Mouse (Mus musculus) stomach, embryonic 15.5 days (tissue): ENCODE results near the gene Clec2g. TPM values are rescaled to one million over a fixed set of nuclear protein-coding genes. Genes with fewer than 3 reads are reported as not detected.
"Not testable (repeated sequence)": the region's sequence is repeated elsewhere in the genome, so short reads cannot be mapped to it uniquely, and the experiment has no call there.

ENCODE experiments used
- ATAC-seq: fragments of 200-750 bp; cut with Nextera tagmentation; 2 replicates; pipeline ENCODE4 v1.8.0; 2017; ENCODE audit warnings: low read depth, moderate number of reproducible peaks, moderate TSS enrichment; ENCODE audit not compliant: insufficient read depth, low FRiP score
- H3K27ac ChIP-seq: fragments of 300-500 bp; sonication (generic); 2 replicates; pipeline ENCODE4 v1.5.1; 2015; ENCODE audit warnings: mild to moderate bottlenecking, inconsistent platforms
- H3K27me3 ChIP-seq: fragments of 300-500 bp; sonication (generic); replicated peaks from 2 replicates; pipeline ENCODE4 v1.6.1; 2015; ENCODE audit warnings: inconsistent platforms
- H3K36me3 ChIP-seq: fragments of 300-500 bp; sonication (generic); 2 replicates; pipeline ENCODE4 v1.6.1; 2015; ENCODE audit warnings: inconsistent platforms
- H3K4me1 ChIP-seq: fragments of 300-500 bp; sonication (generic); 2 replicates; pipeline ENCODE4 v1.6.1; 2015; ENCODE audit warnings: inconsistent platforms
- H3K4me2 ChIP-seq: fragments of 300-500 bp; sonication (generic); 2 replicates; pipeline ENCODE4 v1.6.1; 2015; ENCODE audit warnings: mild to moderate bottlenecking, inconsistent platforms
- H3K4me3 ChIP-seq: fragments of 300-500 bp; sonication (generic); replicated peaks from 2 replicates; pipeline ENCODE4 v1.5.1; 2015; ENCODE audit warnings: inconsistent platforms
- H3K9ac ChIP-seq: fragments of 300-500 bp; sonication (generic); 2 replicates; pipeline ENCODE4 v1.6.1; 2015; ENCODE audit warnings: inconsistent platforms
- H3K9me3 ChIP-seq: fragments of 300-500 bp; sonication (generic); 2 replicates; pipeline ENCODE4 v1.6.1; 2016; ENCODE audit warnings: inconsistent platforms
- WGBS: fragments of 180-500 bp; shearing (Covaris S2); methylation state at CpG from one replicate; pipeline ENCODE4 v1.1.7; 2015; 5-methylcytosine and 5-hydroxymethylcytosine counted together
- polyA plus RNA-seq: library from polyadenylated mRNA; unstranded; fragments of >200 nt; fragmentation: Nextera tagmentation; extraction: Ambion mirVana; gene quantifications from 2 replicates; pipeline ENCODE4 v1.2.1, GENCODE M21; 2015

Gene Clec2g
- polyA plus RNA-seq, 1 experiment from 2014 or later: 0.33 TPM

DNA sequence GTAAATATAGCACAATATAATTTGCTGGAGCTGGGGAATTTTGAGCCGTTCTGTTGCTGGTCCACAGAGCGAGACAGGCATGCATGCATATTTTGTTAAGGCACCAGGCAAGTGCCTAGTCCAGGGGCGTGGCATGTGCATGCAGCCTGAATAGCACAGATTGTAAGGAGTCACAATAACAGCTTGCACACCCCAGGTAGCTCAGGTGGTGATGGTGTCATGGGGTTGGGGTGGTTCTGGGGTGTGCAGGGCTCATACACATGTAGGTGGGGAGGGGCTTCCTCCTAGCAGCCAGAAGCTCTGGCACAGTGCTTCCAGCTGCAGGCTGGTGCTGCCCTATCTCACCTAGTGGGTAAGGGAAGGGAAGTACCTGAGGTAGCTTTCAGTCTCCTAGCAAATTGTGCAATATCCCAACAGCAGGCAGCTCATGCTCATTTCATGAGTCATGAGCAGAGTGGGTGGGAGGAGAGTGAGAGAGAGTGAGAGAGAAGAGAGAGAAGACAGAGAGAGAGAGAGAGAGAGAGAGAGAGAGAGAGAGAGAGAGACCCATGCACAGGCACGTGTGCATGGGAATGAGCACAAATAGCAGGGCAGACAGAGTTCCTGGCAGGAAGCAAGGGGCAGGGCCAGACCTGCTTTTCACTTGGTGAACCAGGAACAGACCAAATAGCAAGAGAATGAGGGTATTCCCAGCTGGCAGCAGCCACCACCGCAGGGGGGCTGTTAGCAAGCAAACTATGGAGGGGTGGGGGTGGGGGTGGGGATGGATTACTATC, 7.7 kb downstream of the Clec2g start:
- H3K27ac ChIP-seq: no peak overlapping the region
- 79% methylated on average over 5 of the region's 5 CpGs for whole genome bisulfite sequencing
- H3K27me3 ChIP-seq: no peaks in the 10 kb centered on the region
- H3K4me1 ChIP-seq: no peaks in the 10 kb centered on the region
- no peak overlapping the region for H3K4me3 ChIP-seq
- no peaks in the 10 kb centered on the region for H3K9me3 ChIP-seq
- no peak overlapping the region for H3K9ac ChIP-seq
- ATAC-seq: no peak
- H3K36me3 ChIP-seq: no peaks in the 10 kb centered on the region
- no peak overlapping the region for H3K4me2 ChIP-seq

DNA sequence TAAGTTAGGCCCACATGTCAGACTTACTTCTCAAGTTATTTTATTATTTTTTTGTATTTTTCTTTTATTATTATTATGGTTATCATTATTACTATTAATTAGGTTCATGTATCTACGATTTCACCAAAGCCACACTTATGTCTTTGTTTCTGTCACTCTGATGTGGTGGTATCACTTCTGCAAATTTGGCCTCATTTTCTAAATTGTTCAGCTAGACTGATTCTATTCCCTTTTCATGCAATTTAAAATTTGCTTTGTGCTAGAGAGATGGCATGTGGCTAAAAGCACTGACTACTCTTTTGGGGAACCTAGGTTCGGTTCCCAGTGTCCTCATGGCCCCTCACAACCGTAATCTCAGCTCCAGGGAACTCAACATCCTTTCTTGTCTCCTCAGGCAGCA, 11.4 kb downstream of the Clec2g start:
- no peaks in the 10 kb centered on the region for H3K27me3 ChIP-seq
- no peak overlapping the region for H3K27ac ChIP-seq
- H3K9ac ChIP-seq: no peak overlapping the region
- no peaks in the 10 kb centered on the region for H3K9me3 ChIP-seq
- H3K36me3 ChIP-seq: no peaks in the 10 kb centered on the region
- no peak for ATAC-seq
- no peaks in the 10 kb centered on the region for H3K4me1 ChIP-seq
- no peak overlapping the region for H3K4me2 ChIP-seq
- 81% methylated on average over 3 of the region's 3 CpGs for WGBS
- no peak overlapping the region for H3K4me3 ChIP-seq

DNA sequence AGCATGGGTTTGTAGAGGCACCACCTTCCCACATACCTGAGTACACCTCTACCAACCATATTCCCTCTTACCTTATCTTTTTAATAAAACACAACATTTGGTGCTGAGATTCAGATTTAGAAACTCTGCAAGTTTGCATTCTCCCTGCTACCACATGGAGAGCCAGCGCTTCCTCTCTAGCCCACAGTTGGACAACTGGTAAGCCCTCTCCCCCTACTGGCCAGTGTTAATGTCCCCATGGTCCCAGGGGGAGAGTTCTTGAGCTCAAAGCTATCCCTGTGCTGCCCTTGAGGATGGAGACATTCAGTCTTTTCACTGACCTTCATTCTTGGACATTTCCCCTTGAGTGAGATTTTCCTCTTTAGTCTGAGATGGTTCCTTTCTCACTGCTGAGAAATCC, 26.9 kb downstream of the Clec2g start:
- no peak overlapping the region for H3K9ac ChIP-seq
- H3K4me2 ChIP-seq: no peak overlapping the region
- H3K4me3 ChIP-seq: no peak overlapping the region
- H3K9me3 ChIP-seq: no peaks in the 10 kb centered on the region
- ATAC-seq: no peak
- H3K27me3 ChIP-seq: no peaks in the 10 kb centered on the region
- H3K27ac ChIP-seq: no peak overlapping the region
- H3K4me1 ChIP-seq: no peaks in the 10 kb centered on the region
- 97% methylated on average over 1 of the region's 1 CpGs for WGBS
- no peaks in the 10 kb centered on the region for H3K36me3 ChIP-seq

DNA sequence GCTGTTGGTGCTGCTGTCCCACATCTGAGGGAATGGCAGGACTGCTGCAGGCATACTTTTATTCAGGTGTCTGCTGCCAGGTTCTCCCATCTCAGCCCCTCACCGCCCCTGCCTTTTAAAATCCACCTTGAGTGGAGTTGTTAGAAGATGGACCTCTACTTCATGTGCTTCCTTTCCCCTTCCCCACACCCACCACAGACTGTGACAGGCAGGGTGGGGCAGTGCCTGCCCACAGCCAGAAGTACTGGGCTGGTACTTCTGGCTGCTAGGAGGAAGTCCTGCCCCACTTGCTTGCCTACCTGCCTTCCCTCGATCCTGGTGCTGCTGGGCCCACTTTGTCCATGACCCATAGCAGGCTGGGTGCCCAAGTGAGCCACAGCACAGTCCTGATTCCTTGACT, 27.9 kb downstream of the Clec2g start:
- H3K9me3 ChIP-seq, H3K36me3 ChIP-seq, ATAC-seq, H3K27ac ChIP-seq, H3K4me2 ChIP-seq, H3K4me1 ChIP-seq, H3K9ac ChIP-seq, H3K27me3 ChIP-seq, H3K4me3 ChIP-seq: not testable (repeated sequence)
- whole genome bisulfite sequencing: 63% methylated on average over 2 of the region's 2 CpGs

DNA sequence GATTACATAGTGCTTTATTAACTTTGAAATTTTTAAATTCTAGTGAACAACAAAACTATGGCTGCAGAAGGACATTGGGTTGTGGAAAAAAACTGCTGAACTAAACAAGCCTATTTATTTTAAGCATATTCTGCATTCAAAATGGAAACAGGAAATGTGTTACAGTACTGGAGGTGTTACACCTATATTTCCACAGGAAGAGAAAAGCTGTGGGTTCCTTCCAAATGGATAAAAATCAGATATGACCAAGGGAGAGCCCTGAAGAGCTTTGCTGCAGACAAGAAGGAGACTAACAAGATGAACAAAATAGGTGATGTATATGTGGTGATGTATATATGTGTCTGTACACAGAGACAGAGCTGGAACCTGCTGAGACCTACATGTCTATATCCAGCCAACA, 30.3 kb downstream of the Clec2g start:
- H3K36me3 ChIP-seq: no peaks in the 10 kb centered on the region
- no peak overlapping the region for H3K4me2 ChIP-seq
- no peak overlapping the region for H3K9ac ChIP-seq
- no peaks in the 10 kb centered on the region for H3K9me3 ChIP-seq
- no peaks in the 10 kb centered on the region for H3K27me3 ChIP-seq
- no peak overlapping the region for H3K4me3 ChIP-seq
- H3K4me1 ChIP-seq: no peaks in the 10 kb centered on the region
- ATAC-seq: no peak
- no peak overlapping the region for H3K27ac ChIP-seq

DNA sequence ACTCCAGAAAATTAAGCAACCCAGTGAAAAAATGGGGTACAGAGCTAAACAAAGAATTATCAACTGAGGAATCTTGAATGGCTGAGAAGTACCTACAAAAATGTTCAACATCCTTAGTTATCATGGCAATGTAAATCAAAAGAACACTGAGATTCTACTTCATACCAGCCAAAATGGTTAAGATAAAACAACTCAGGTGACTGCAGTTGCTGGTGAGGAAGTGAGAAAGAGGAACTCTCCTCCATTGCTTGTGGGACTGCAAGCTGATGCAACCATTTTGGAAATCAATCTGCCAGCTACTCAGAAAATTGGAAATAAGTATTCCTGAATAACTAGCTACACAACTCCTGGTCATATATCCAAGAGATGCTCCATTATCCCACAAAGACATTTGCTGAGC, 34.3 kb downstream of the Clec2g start:
- no peak overlapping the region for H3K4me3 ChIP-seq
- H3K4me2 ChIP-seq: no peak overlapping the region
- ATAC-seq: no peak

DNA sequence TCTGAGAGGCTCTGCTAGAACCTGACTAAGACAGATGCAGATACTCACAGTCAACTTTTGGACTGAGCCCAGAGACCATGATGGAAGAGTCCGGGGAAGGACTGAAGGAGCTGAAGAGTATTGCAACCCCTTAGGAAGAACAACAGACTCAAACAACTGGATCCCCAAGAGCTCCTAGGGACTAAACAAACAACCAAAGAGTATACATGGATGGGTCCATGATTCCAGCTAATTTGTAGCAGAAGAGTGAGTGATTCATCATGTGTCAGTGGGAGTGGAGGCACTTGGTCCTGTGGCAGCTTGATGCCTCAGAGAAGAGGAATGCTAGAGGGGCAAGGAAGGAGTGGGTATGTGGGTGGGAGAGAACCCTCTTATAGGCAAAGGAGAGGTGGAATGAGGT, 35.6 kb downstream of the Clec2g start:
- Histone ChIP-seq H3K4me1 (no peaks in the 10 kb centered on the region), H3K9me3 (no peaks in the 10 kb centered on the region), H3K27me3 (no peaks in the 10 kb centered on the region), H3K4me2 (no peak overlapping the region), H3K36me3 (no peaks in the 10 kb centered on the region), H3K27ac (no peak overlapping the region), H3K9ac (no peak overlapping the region), H3K4me3 (no peak overlapping the region)
- ATAC-seq: no peak
- 77% methylated on average over 1 of the region's 1 CpGs for whole genome bisulfite sequencing

More for the DNA sequence above, 34.3 kb downstream of the Clec2g start:
- Histone ChIP-seq H3K9me3 (no peaks in the 10 kb centered on the region), H3K27me3 (no peaks in the 10 kb centered on the region), H3K4me1 (no peaks in the 10 kb centered on the region), H3K9ac (no peak overlapping the region), H3K36me3 (no peaks in the 10 kb centered on the region), H3K27ac (no peak overlapping the region)

DNA sequence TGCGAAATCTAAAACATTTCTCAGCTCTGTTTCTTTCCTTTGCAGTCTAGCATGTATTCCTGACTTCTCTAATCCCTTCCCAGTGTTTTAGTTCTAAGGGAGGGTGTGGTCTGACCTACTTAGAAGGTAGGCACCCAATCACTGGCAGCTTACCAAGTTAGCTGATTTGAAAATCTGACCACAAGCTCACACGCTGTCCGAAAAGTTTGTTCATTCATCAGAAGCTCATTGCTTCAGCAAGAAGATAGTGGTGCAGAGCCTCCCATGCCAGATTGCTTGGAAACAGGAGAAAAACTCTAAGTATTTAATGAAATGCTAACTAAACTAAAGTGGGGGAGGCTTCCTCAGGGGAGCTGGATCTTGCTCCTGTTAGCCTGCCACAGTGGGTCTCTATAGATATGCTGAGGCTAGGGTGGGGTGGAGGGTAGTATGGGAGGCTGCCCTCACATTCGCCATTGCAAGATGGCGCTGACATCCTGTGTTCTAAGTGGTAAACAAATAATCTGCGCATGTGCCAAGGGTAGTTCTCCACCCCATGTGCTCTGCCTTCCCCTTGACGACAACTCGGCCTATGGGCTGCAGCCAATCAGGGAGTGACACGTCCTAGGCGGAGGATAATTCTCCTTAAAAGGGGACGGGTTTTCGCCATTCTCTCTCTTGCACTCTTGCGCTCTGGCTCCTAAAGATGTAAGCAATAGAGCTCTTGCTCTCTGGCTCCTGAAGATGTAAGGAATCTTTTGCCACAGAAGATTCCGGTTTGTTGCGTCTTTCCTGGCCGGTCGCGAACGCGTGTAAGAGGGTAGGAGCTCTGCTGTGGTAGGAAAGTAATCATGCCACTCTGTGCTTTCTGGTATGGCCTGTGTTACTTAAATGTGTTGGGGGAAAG, 36.6 kb downstream of the Clec2g start:
- not testable (repeated sequence) for ATAC-seq, H3K4me1 ChIP-seq, H3K4me2 ChIP-seq, H3K36me3 ChIP-seq, H3K9me3 ChIP-seq, H3K4me3 ChIP-seq, H3K9ac ChIP-seq, H3K27ac ChIP-seq, H3K27me3 ChIP-seq
- WGBS: 93% methylated on average over 20 of the region's 20 CpGs

DNA sequence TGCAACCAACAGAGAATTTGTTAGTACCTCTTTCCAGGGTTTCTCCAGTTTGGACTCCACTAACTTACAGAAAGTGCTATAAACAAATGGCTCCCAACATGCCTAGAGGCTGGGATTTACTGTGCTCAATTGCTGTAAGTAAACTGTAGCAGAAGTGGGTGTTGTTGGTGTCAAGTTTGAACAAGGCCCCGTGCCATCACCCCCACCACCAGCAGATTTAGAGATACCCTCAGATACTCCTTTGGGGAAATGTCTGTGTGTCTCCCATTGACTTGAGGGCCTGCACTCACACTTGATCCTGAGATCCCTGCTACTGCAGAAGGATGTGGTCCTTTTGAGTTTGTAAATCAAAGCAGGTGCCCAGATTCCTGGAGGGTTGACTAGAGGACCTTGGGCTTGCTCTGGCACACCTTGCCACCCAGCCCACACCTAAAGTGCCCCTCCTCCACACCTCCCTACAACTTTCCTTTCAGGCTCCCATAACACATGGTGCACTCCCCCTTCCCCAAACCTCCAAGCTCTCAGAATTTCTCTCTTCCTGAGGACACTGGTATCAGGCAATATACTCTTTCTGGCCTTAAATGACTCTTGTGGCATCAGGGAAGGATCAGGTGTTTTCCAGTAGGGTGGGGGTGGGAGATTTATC, 37.3 kb downstream of the Clec2g start:
- no peak overlapping the region for H3K9ac ChIP-seq
- H3K27ac ChIP-seq: no peak overlapping the region
- ATAC-seq: no peak
- H3K4me1 ChIP-seq: no peaks in the 10 kb centered on the region
- no peak overlapping the region for H3K4me2 ChIP-seq
- 73% methylated on average over 1 of the region's 1 CpGs for WGBS
- no peak overlapping the region for H3K4me3 ChIP-seq
- H3K27me3 ChIP-seq: no peaks in the 10 kb centered on the region
- no peaks in the 10 kb centered on the region for H3K9me3 ChIP-seq
- H3K36me3 ChIP-seq: no peaks in the 10 kb centered on the region

DNA sequence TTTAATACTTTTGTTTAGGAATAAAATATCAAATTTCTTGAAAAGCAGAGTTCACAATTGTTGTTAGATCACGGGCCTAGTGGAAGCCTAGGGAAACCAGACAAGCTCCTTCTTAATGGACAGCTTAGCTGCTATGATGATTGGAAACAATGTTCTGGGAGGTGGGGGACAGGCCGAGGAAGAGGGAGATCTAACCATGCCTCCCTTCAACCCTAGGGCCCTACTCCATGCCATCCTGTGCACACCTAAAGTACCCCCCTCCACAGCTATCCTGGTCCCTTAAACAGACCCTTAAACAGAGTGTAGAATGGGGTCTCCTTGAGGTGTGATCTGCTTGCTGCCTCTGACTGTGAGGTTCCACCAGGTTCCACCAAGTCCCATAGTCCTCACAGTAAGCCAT, 38.0 kb downstream of the Clec2g start:
- no peaks in the 10 kb centered on the region for H3K27me3 ChIP-seq
- no peak overlapping the region for H3K4me3 ChIP-seq
- no peak for ATAC-seq
- no peak overlapping the region for H3K4me2 ChIP-seq
- no peak overlapping the region for H3K27ac ChIP-seq
- 75% methylated on average over 2 of the region's 2 CpGs for WGBS
- no peaks in the 10 kb centered on the region for H3K4me1 ChIP-seq
- no peaks in the 10 kb centered on the region for H3K9me3 ChIP-seq
- no peak overlapping the region for H3K9ac ChIP-seq
- H3K36me3 ChIP-seq: no peaks in the 10 kb centered on the region

DNA sequence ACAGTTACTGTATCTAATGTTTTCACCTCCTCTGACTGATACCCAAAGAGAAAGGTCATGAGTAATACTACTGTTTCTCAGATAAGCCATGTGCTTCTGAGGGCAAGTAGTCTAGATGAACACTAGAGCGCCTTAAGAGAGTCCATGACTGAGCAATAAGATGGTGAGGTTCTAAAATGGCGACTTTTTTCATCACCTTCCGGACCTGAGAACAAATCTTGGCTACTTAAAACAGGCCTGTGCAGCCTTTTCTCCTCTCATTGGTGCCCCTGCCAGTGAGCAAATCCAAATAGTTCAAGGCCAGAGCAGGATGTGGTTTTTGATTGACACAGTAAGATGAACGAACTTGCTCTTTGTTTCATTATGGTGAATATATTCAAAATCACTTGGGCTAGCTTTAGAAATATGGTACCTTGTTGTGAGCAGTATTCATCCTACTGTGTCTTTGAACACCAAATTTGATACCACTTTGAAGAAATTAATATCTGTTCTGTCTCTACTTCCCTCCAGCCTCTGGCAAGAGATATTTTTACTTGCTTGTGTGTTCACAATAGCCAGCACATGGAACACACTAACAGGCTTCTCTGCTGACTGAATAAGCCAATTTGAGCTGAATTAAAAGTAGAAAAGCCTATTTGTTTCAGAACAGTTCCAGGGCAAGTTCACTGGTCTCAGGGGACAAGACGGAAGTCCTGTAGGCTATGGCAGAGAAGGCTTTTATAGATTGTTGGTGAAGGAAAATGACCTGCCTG, 38.7 kb downstream of the Clec2g start:
- no peak overlapping the region for H3K4me2 ChIP-seq

DNA sequence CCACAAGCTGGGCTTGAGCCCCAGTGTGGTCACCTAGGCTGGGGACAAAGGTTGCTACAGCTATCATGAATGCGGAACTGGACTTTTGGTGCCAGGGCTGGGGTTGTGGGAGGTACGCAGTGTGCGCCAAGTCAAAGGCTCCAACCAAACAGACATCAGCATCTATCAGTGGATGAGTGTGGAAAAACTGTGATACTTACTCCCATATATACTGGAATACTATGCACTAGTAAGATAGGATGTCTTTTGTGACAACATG, 39.2 kb downstream of the Clec2g start:
- WGBS: 96% methylated on average over 3 of the region's 3 CpGs
- no peaks in the 10 kb centered on the region for H3K9me3 ChIP-seq
- H3K9ac ChIP-seq: no peak overlapping the region
- H3K27me3 ChIP-seq: no peaks in the 10 kb centered on the region
- ATAC-seq: no peak
- no peak overlapping the region for H3K4me3 ChIP-seq
- H3K27ac ChIP-seq: no peak overlapping the region
- no peak overlapping the region for H3K4me2 ChIP-seq
- no peaks in the 10 kb centered on the region for H3K36me3 ChIP-seq
- no peaks in the 10 kb centered on the region for H3K4me1 ChIP-seq

More for the DNA sequence above, 38.7 kb downstream of the Clec2g start:
- WGBS: 88% methylated on average over 5 of the region's 5 CpGs
- no peaks in the 10 kb centered on the region for H3K4me1 ChIP-seq
- no peak overlapping the region for H3K27ac ChIP-seq
- no peak overlapping the region for H3K4me3 ChIP-seq
- no peaks in the 10 kb centered on the region for H3K9me3 ChIP-seq
- no peak overlapping the region for H3K9ac ChIP-seq
- no peak for ATAC-seq
- H3K27me3 ChIP-seq: no peaks in the 10 kb centered on the region
- H3K36me3 ChIP-seq: no peaks in the 10 kb centered on the region
